Mouse (Mus musculus): Measurements from ENCODE around the gene Sipa1l3. TPM values are rescaled to one million over a fixed set of nuclear protein-coding genes. Genes with fewer than 3 reads are reported as not detected.

The Sipa1l3 gene
- total RNA-seq, 2 experiments from 2014 or later, result 5.4 to 28.2 TPM

DNA sequence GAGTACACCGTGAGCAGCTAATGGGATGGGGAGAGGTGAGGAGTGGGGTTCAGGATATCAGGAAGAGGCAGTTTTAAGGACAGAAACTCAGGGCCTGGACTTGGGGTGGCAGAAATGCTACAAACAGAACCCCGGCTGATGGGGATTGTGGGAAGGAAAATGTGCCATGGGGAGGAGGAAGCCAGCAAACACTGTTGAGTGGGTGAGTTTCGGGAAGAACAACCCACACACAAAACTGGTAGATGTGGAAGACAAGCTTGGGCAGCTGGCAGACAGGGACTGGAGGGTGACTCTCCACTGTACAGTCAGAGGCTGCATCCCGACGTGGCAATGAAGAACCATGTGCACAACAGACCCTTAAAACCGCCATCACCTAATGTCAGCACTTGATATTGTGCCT, 69.6 kb downstream of the Sipa1l3 start:
- no peak for ATAC-seq (replicated peaks; ENCODE audit: poor library complexity)

- ATAC-seq (replicated peaks; ENCODE audit: poor library complexity), result peak; percentile 66
These were observed 71.2 kb downstream of the Sipa1l3 start for GRCm38 (mm10) chr7:29447147-29447829.

DNA sequence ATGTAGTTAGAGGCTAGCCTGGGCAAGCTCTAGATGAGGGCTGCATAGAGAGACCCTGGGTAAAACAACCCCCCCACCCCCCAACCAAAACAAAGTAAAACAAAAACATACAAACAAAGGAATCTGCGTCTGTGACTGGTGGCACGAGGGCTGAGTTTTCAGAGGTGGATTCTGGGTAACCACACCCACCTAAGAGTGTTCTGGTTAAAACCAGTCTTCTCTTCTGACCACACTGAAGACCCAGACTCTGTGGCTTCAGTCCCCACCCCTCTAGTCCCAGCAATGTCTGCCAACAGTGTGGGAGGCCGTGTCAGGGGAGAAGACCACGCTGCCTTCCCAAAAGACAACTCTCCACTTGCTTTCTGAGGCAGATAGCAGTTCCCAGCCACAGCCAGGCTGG, 72.3 kb downstream of the Sipa1l3 start:
- ATAC-seq (replicated peaks; ENCODE audit: poor library complexity), result no peak

GRCm38 (mm10) chr7:29444527-29444926, 73.9 kb downstream of the Sipa1l3 start:
- ATAC-seq (replicated peaks; ENCODE audit: poor library complexity), result no peak

GRCm38 (mm10) chr7:29444070-29444469, 74.4 kb downstream of the Sipa1l3 start:
- no peak for ATAC-seq (replicated peaks; ENCODE audit: poor library complexity)

GRCm38 (mm10) chr7:29441793-29442192, 76.6 kb downstream of the Sipa1l3 start:
- 0 out of 2 replicates have a peak, but pooled peaks have one; percentile 16 for ATAC-seq (replicated peaks; ENCODE audit: poor library complexity)

DNA sequence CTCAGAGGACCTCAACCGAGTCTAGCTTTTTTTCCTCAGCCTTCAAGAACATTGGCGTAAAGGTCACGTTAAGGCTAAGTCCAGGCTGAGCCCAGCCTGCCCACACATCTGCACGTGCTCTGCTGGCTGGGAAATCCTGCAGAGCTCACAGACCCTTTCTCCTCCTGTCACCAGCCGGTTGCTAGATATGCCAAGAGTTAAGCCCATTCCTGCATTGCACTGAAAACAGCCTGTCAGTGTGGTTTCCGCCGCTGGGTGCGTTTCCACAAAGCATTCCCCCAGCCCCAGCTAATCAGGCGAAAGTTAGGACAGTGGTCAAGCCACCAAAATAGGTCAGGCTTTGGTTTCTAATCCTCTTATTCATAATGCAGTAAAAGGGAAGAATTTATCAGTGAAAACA, 77.3 kb downstream of the Sipa1l3 start:
- ATAC-seq (replicated peaks; ENCODE audit: poor library complexity), result no peak

DNA sequence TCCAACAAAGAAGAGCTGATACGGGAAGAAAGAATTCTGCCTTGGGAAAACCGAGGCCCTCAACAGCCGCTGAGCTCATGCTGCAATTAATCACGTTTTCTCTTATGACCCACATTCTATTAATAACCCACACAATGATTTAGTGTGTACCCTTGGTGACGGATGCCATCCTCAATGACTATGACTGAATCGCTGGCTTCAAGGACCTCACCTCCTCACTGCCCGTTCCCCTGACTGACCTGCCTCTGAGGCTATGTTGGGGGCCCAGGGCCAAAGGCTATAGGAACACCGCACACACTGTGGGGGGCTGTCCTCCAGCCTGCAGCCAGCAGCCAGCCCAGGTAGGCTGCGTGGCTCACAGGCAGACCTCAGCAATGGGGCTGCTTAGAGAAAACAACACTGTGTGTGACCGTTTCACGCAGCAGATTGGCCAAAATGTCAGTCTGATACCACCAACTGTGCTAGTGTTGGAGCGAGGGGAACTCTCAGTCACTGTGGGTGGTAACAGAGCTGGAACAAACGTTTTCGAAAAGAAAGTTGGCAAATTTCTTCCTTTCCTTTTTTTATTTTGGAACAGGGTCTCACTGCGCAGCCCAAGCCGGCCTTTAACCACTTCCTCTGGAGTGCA, 79.7 kb downstream of the Sipa1l3 start:
- no peak for ATAC-seq (replicated peaks; ENCODE audit: poor library complexity)

- ATAC-seq (replicated peaks; ENCODE audit: poor library complexity), result no peak
These were observed 80.2 kb downstream of the Sipa1l3 start for GRCm38 (mm10) chr7:29438204-29438603.

GRCm38 (mm10) chr7:29437072-29437471, 81.4 kb downstream of the Sipa1l3 start:
- ATAC-seq (replicated peaks; ENCODE audit: poor library complexity), result no peak

DNA sequence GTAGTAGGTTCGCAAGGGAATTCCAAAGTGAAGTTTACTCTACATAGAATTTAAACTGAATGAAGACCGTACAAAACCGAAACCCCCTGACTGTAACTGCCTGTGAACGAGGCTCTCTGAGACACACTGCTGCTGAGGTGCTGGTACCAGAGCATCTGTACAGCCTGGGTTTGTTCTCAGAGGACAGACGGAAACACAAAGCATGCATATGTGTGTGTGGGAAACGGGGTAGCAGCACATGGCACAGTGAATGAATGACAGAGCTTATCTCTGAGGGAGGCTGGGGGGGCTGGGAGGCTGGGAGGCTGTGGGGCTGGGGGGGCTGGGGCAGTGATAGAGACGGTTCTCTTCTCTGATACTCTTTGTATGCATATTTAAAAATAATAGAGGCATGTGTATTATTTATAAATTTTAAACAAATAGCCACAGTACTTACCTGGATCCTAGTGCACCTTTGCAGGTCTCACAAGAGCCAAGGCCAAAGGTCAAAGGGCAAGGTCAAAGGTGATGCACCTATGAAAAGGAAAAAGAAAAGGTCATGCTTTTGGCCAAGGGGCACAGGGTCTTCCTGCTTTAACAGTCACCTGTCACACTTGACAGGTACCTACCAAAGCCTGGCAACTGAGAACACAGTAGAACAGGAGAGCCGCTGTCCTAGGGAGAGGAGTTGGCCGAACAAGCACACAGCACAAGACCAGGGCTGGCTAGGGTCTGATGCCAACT, 84.0 kb downstream of the Sipa1l3 start:
- no peak for ATAC-seq (replicated peaks; ENCODE audit: poor library complexity)

- ATAC-seq (replicated peaks; ENCODE audit: poor library complexity), result no peak
These were observed 84.7 kb downstream of the Sipa1l3 start for GRCm38 (mm10) chr7:29433725-29434124.

GRCm38 (mm10) chr7:29432947-29433553, 85.4 kb downstream of the Sipa1l3 start:
- no peak for ATAC-seq (replicated peaks; ENCODE audit: poor library complexity)

GRCm38 (mm10) chr7:29432180-29432946, 86.1 kb downstream of the Sipa1l3 start:
- ATAC-seq (replicated peaks; ENCODE audit: poor library complexity), result no peak

DNA sequence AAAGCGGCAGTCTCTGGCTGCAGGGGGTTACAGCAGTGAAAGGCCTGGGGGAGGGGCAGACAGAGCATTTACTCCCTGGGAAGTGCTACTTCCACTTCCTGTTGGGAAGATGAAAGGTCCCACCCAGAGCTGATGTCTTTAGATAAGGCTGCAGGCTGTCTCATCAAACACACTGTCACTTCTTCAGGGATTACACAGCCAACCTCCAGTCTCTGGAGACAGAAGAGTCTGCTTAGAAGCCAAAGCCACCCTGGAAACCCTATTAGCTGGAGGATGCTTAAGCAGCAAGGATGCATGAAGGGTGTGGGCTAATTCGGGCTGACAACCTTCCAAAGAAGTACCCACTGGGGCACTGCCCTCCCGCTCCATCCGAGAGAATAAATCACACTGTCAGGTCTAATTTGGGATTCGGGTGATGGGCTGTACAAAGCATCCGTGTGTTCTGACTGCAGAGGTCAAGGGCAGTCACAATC, 87.7 kb downstream of the Sipa1l3 start:
- no peak for ATAC-seq (replicated peaks; ENCODE audit: poor library complexity)

- no peak for ATAC-seq (replicated peaks; ENCODE audit: poor library complexity)
These were observed 92.4 kb downstream of the Sipa1l3 start for GRCm38 (mm10) chr7:29426056-29426455.

DNA sequence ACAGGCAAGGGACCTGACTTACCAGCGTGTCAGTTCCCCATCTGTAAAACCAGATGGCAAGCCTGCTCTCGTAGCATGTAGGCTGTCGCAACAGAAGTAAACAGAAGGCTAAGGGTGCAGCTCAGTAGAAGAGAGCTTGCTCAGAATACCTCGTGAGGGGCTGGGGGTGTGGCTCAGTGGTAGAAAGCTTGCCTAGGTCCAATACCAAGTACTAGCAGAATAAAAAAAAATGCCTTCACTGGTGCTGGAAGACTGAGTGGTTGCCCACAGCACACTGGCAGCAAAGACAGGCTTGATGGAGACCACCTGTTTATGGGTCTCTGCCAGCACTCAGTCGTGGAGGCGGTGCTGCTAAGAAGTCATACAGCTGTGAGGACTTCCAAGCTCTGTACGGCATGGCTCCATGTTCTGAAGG, 93.0 kb downstream of the Sipa1l3 start:
- ATAC-seq (replicated peaks; ENCODE audit: poor library complexity), result no peak

DNA sequence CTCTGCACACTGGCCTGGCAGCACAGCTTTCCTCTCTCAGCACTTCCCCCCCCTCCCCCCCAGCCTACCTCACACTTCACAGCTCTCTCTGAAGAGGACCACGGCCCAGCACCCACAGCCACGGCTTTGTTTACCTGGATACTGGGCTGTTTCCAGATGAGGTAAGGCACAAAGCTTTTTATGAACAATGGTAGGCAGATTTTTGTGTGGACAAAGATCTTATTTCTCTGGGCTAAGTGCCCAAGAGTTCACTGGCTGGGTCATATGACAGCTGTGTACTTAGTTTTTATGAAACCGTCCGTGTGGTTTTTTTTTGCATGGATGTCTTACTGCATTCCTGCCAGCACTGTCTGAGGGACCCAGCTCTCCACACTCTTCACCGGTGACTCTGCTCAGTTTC, 93.8 kb downstream of the Sipa1l3 start:
- no peak for ATAC-seq (replicated peaks; ENCODE audit: poor library complexity)

DNA sequence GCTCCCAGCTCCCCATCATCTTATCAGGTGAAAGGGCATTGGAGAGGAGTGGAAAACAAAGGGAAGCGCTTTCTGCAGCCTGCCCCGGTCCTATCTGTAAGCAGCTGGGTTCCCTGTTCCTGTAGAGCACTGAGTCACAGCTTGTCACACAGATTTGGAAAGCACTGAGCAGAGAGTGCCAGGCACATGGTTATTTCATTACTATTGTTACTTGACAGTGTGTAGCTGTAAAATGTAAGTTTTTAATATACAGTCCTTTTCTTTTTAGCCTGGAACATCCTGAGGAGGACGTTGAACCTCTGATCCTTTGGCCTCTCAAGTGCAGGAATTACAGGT, 96.6 kb downstream of the Sipa1l3 start:
- 0 out of 2 replicates have a peak, but pooled peaks have one; percentile 2 for ATAC-seq (replicated peaks; ENCODE audit: poor library complexity)

DNA sequence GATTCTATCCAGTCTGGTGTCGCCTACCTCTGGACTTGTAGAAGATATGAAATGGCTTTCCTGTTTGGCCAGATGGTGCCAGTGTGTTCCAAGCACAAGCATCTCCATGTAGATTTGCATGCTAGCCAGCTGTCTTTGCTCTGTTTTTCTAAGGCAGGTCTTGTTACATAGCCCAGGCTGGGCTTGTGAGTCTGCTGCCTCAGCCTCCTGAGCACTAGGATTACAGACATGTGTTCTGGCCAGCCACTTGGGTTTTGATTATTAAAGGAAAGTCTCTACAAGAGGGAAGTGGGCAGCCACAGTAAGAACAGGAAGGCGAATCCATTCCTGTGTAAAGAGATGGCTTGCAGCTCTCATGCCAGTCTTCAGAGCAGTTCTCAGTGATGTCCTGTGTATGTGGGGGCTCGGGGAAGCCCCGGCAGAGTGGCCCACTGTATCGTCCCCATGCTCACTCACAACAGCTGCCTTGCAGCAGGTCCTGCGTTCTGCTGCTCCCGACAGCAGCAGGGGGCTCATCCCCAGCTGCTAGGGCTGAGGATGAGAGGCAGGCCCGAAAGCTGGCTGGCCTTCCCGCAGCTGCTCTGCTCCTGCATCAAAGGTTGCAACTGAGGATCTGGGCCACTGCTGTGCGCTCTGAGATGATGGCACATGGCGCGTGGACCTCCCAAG, 97.1 kb downstream of the Sipa1l3 start:
- peak; percentile 11; the same call in 1 of the 2 replicates for ATAC-seq (replicated peaks; ENCODE audit: poor library complexity)
